Mouse (Mus musculus) kidney, postnatal 14 days (tissue): Measurements from ENCODE around the gene Wfdc2.
"Not testable (repeated sequence)": the region's sequence is repeated elsewhere in the genome, so short reads cannot be mapped to it uniquely, and the experiment has no call there.

ENCODE experiments used
- DNase-seq: peaks from one replicate; pipeline ENCODE4 v3.0.0; 2022; ENCODE audit warnings: mixed read lengths

Gene Wfdc2

GRCm38 (mm10) chr2:164549963-164550894 is 12.0 kb upstream of the Wfdc2 start:
- no peak for DNase-seq

DNA sequence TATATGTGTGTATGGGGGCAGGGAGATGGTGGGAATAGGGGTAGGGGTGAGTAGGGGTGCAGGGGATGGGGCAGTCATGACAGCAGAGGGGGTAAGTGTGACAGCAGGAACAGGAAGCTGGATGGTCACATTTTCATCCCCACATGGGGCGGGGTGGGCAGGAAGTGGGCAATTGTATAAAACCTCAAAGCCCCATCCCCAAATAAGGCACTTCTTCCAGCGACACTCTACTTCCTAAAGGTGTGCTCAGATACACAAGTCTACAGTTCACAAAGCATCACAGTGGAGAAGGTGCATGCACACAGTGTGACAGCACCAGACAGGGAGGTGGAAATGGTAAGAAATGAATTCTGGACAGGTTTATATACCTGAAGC is 11.3 kb upstream of the Wfdc2 start:
- DNase-seq, result no peak

DNA sequence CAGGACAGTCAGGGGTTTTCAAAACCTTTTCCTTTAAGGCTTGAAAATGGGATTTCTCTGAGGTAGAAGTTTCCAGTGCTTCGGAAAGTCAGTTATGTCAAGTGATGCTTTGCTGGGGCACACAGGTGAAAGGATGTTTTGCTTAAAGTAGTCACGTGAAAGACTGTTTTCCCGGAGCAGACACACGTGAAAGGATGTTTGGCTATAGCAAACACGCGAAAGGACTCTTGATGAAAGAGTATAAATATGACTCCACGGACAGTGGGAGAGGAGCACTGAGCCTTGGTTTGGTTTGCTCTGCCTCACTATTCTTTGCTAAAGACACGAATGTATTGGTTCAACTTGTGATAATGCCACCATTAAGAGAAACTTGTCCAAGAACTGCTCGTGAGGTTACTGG is 10.7 kb upstream of the Wfdc2 start:
- DNase-seq, result no peak

DNA sequence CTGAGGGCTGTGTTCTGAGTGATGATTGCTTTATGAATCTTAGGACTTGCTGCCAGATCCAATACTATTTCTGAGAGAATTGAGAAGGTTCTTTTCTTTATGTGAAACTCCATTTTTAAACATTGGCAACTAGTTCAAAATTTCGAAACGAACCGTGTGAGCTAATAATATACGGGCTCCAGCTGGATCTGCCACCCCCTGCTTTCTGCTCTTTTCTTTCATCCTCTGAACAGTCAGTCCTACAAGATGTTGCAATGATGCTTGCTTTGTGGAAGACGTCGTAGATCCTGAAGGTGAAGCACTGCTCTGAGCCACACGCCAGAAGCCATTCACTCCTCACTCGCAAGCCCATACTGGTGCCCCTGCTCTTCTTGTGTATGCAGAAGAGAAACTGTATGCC is 3.8 kb upstream of the Wfdc2 start:
- DNase-seq, result no peak

GRCm38 (mm10) chr2:164558991-164559645 is 3.1 kb upstream of the Wfdc2 start:
- no peak for DNase-seq

DNA sequence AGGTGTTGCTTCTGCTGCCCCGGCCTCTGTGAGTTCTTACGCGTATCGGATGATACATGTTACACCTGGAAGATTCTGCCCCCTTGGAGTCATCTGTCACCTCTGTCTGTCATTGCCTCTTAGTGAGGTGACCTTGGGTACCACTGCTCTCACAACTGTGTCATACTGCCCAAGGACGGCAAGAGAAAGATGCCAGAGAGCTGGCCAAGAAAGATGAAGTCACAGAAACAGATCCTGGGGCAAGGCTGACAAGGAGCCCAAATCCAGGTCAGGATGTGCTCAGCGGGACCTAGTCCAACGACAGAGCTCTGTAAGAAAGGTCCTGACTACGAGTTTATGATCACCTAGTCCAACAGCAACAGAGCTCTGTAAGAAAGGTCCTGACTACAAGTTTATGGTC is 2.1 kb upstream of the Wfdc2 start:
- no peak for DNase-seq

DNA sequence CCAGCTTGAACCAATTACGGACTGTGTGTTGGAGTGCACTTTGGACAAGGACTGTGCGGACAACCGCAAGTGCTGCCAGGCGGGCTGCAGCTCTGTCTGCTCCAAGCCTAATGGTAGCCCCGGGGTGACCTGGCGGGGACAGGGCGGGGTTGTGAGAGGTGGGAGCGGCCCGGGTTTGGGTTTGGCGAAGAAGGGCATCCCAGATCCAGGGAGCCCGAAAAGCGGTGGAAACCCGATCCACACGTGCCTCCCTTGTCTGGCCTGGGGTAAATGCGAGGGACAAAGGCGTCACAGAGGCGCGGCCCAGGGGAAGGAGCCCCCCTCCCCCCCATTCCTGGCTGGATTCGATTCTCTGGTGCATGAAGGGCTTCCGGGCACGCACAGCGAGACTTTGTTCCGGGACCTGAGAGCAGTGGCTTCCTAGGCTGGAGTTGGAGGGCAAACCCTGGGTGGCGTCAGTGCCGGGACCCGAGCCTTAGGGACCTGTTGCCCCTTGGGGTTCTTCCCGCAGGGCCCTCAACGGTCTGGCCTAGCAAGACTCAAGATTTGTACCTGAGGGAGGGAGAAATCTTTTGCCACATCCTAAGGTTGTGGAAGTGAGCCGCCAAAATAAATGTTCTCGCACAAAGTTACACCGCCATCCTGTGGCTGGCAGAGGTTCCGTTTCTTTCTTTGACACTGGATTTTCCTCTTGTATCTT is 1.3 kb downstream of the Wfdc2 start:
- DNase-seq, result peak; percentile 61

DNA sequence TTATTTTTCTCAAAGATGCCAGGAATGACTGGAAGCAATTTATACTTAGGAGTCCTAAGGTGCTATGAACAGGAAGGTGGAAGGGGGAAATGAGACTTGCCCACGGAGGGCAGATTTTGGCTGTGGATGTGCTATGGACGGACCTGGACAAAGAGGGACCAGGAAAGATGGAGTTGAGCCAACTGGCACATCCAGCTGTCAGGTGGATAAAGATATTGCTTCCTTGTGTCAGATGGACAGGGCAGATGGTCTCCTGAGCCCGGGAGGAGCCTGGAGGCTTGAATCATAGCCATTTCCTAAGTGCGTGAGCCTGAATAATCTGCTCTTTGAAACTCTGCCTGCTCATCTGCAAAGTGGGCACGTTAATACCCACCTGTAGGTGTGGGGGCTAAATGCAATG is 2.1 kb downstream of the Wfdc2 start:
- no peak for DNase-seq

DNA sequence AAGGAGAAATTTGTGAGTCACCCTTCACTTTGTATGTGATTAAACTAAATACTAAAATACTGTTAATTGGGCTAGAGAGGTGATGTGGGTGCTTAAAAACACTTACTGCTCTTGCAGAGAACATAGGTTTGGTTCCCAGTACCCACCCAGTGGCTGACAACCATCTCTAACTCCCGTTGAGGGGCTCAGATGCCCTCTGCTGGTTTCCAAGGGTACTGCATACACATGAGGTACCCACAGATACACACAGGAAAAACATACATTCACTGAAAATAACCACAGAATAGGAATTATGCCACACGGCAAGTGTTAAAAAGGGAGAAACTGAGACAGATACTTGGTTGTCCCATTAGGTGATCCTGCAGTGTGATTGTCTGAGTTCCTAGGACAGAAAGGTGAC is 4.8 kb downstream of the Wfdc2 start:
- DNase-seq, result no peak

- DNase-seq, result no peak
Observed at GRCm38 (mm10) chr2:164567460-164567859, 5.2 kb downstream of the Wfdc2 start.

DNA sequence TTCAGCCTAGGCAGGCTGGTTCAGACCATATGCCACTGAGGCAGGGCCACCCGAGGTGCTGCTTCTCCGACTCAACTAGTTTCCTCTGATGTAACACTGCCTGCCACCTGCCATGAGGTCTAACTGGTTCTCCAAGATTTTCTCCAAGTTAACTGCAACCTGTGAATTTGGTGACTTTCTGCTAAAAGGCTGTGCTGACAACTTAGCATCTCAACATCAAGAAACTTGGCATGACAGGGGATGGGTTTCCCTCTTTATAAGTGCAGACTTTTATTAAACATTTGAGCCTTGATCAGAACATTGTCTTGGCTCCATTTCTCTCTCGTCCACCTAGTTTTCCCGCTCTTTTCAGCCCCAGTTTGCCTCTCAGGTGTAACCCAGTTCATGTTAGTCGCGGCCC is 11.1 kb downstream of the Wfdc2 start, which contains the start of gene Spint3:
Gene Spint3 (minus strand): TSS at position 101 of the 400 bp plus-strand sequence.
- not testable (repeated sequence) for DNase-seq

- DNase-seq, result peak; percentile 40
Observed at GRCm38 (mm10) chr2:164585025-164585725, 23.0 kb downstream of the Wfdc2 start, which contains the start of gene Wfdc6a. TSS of gene Wfdc6a (minus strand) at chr2:164585447.

GRCm38 (mm10) chr2:164592014-164592413 is 29.8 kb downstream of the Wfdc2 start:
- DNase-seq, result peak; percentile 40

DNA sequence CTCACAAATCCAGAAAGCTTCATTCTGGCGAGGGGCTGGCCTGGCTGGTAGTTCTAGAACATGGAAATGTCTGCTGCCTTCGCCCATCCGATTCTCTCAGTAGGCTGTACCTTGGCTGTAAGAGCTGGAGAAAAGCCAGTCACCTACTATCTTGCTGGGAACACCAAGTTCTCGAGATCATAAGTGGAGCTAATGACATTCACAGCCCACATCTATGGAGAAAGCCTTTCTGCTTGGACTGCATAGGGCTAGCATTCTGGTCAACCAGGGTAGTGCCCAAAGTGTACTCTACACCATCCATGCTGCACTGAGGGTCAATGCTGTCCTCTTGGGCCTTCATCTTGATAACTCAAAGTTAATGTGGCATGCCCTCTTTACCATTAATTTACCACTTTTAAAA is 31.3 kb downstream of the Wfdc2 start, which contains the start of gene Eppin:
Gene Eppin (minus strand): TSS at position 101 of the 400 bp plus-strand sequence.
- no peak for DNase-seq

GRCm38 (mm10) chr2:164600179-164600578 is 38.0 kb downstream of the Wfdc2 start:
- no peak for DNase-seq

DNA sequence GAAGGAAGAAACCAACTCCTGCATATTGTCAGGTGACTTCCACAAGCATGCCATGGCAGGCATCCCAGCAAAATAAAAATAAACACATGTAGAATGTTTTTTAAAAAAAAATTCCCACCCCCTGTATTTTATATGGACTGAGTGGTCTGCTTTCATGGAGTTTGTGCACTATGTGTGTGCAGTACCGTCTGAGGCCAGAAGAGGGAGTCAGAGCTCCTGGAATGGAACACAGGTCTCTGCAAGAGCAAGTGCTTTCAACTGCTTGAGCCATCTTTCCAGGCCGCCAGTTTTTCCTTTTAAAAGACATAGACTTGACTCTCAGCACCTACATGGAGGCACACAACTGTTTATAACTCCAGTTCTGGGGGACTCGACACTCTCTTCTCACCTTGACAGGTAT is 41.3 kb downstream of the Wfdc2 start:
- no peak for DNase-seq

- DNase-seq, result no peak
Observed at GRCm38 (mm10) chr2:164604411-164604810, 42.2 kb downstream of the Wfdc2 start.

- no peak for DNase-seq
Observed at GRCm38 (mm10) chr2:164608781-164609180, 46.6 kb downstream of the Wfdc2 start.

DNA sequence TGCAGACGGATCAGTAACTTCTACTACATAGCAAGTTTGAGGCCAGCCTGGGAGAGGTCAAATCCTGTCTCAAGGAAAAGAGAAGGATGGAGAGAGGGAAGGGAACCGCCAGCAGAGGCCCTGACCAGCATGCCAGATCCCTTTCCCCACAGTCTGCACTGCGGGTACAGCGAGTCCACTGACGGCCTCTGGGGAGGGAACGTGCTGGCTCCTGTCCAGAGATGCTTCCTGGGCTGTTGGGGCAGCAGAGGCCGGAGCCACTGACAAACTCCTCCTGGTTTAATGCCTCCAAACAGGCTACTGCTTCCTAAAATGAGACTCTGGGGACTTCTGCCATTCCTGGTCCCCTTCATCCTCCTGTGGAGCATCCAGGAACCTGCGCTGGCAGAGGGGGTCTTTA is 51.3 kb downstream of the Wfdc2 start, which contains the start of the genes Wfdc6b and Wfdc8:
Gene Wfdc6b (plus strand): TSS at position 52 of the 400 bp plus-strand sequence.
Gene Wfdc8 (minus strand): TSS at position 156 of the 400 bp plus-strand sequence.
- DNase-seq, result peak; percentile 63

DNA sequence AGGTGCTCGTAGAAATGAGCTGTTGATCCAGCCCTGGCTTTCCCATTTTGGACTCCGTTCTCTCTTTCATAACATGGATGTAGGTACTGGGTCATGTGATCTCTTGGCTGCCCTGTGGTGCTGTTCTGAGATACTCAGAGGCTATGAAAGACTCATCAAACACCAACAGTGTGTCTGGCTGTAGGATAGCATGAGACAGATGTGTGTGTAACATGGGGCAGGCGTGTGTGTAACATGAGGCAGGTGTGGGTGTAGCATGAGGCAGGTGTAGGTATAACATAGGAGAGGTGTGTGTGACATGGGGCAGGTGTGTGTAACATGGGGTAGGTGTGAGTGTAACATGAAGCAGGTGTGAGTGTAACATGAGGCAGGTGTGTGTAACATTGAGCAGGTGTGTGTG is 53.2 kb downstream of the Wfdc2 start:
- DNase-seq, result no peak
